8 mouse cellular contexts compared by ENCODE assay signal in genomic region chr19:46303251-46304215, GRCm38 (mm10). TPM values are rescaled to one million over a fixed set of nuclear protein-coding genes. Genes with fewer than 3 reads are reported as not detected.
DNase-seq lines count a peak whose midpoint lies in the region; ATAC-seq and TF ChIP-seq lines count a peak whose summit lies in the region.

No protein-coding gene starts in this region.

- no peak overlapping the region for H3K9ac ChIP-seq in liver, adult 2 months (ENCODE audit: low read depth, low read length)
- peak overlapping the region; percentile 53; the same call in 1 of the 2 replicates for H3K9ac ChIP-seq in embryonic facial prominence, embryonic 15.5 days
- H3K9ac ChIP-seq in hindbrain, embryonic 16.5 days (ENCODE audit: low read depth, low read length): no peak overlapping the region; the same call in 1 of the 2 replicates
- H3K9ac ChIP-seq in midbrain, embryonic 16.5 days (ENCODE audit: low read depth, low read length): no peak overlapping the region

- H3K36me3 ChIP-seq in liver, adult 2 months (ENCODE audit: control insufficient read depth, insufficient read depth, low read length): no peaks in the 10 kb centered on the region
- H3K36me3 ChIP-seq in embryonic facial prominence, embryonic 15.5 days: peaks cover 15% of the 10 kb centered on the region
- H3K36me3 ChIP-seq in hindbrain, embryonic 16.5 days (ENCODE audit: control insufficient read depth, insufficient read depth, low read length): no peaks in the 10 kb centered on the region
- H3K36me3 ChIP-seq in midbrain, embryonic 16.5 days (ENCODE audit: control insufficient read depth, insufficient read depth, low read length): no peaks in the 10 kb centered on the region

- H3K27me3 ChIP-seq in liver, adult 2 months (ENCODE audit: control insufficient read depth, insufficient read depth, low read length): no peaks in the 10 kb centered on the region
- H3K27me3 ChIP-seq in embryonic facial prominence, embryonic 15.5 days: peaks cover 15% of the 10 kb centered on the region; the same call in 1 of the 2 replicates
- H3K27me3 ChIP-seq in hindbrain, embryonic 16.5 days (replicated peaks; ENCODE audit: control insufficient read depth, insufficient read depth, low read length): peaks cover 14% of the 10 kb centered on the region
- peaks cover 29% of the 10 kb centered on the region for H3K27me3 ChIP-seq in midbrain, embryonic 16.5 days (ENCODE audit: control insufficient read depth, insufficient read depth, low read depth, low read length)

- H3K9me3 ChIP-seq in embryonic facial prominence, embryonic 15.5 days (replicated peaks): no peaks in the 10 kb centered on the region
- H3K9me3 ChIP-seq in hindbrain, embryonic 16.5 days (ENCODE audit: control insufficient read depth, low read length): no peaks in the 10 kb centered on the region
- H3K9me3 ChIP-seq in midbrain, embryonic 16.5 days (replicated peaks; ENCODE audit: control insufficient read depth, low read length, poor library complexity, severe bottlenecking): no peaks in the 10 kb centered on the region

- TF ChIP-seq POLR2A in liver, adult 2 months (IDR thresholded peaks at IDR 0.05; ENCODE audit: extremely low read depth, insufficient read depth, low read length): no peak

- H3K27ac ChIP-seq in liver, adult 2 months (replicated peaks; ENCODE audit: insufficient read depth, low read depth, low read length): no peak overlapping the region
- peak overlapping the region; percentile 94 for H3K27ac ChIP-seq in embryonic facial prominence, embryonic 15.5 days (replicated peaks)
- H3K27ac ChIP-seq in hindbrain, embryonic 16.5 days (ENCODE audit: low read depth, low read length): no peak overlapping the region
- no peak overlapping the region for H3K27ac ChIP-seq in midbrain, embryonic 16.5 days (ENCODE audit: low read length)

- H3K4me3 ChIP-seq in liver, adult 2 months (ENCODE audit: insufficient read depth, low read depth, low read length): no peak overlapping the region; the same call in 1 of the 2 replicates
- H3K4me3 ChIP-seq in embryonic facial prominence, embryonic 15.5 days (replicated peaks): peak overlapping the region; percentile 77
- H3K4me3 ChIP-seq in hindbrain, embryonic 16.5 days (ENCODE audit: low read length): peak overlapping the region; percentile 50
- no peak overlapping the region; the same call in 1 of the 2 replicates for H3K4me3 ChIP-seq in midbrain, embryonic 16.5 days (ENCODE audit: low read depth, low read length)

- no peaks in the 10 kb centered on the region for H3K79me2 ChIP-seq in liver, adult 2 months (ENCODE audit: control insufficient read depth, insufficient read depth, low read length)

- 0 out of 2 replicates have a peak, but pooled peaks cover 3% of the 10 kb centered on the region for H3K4me1 ChIP-seq in liver, adult 2 months (ENCODE audit: control insufficient read depth, insufficient read depth, low read length)
- H3K4me1 ChIP-seq in embryonic facial prominence, embryonic 15.5 days: peaks cover 23% of the 10 kb centered on the region
- H3K4me1 ChIP-seq in hindbrain, embryonic 16.5 days (ENCODE audit: control insufficient read depth, insufficient read depth, low read depth, low read length): peaks cover 10% of the 10 kb centered on the region
- peaks cover 17% of the 10 kb centered on the region for H3K4me1 ChIP-seq in midbrain, embryonic 16.5 days (ENCODE audit: control insufficient read depth, insufficient read depth, low read length)

- peak overlapping the region; percentile 95 for H3K4me2 ChIP-seq in embryonic facial prominence, embryonic 15.5 days (replicated peaks)
- peak overlapping the region; percentile 96 for H3K4me2 ChIP-seq in hindbrain, embryonic 16.5 days (ENCODE audit: low read length)
- peak overlapping the region; percentile 80 for H3K4me2 ChIP-seq in midbrain, embryonic 16.5 days (ENCODE audit: low read length)

- TF ChIP-seq CTCF in liver, adult 2 months (IDR thresholded peaks at IDR 0.05; ENCODE audit: low read depth, low read length): no peak

- no peak for ATAC-seq in embryonic facial prominence, embryonic 15.5 days (ENCODE audit: insufficient number of reproducible peaks, low FRiP score, low TSS enrichment, low read depth)
- ATAC-seq in hindbrain, embryonic 16.5 days: no peak
- ATAC-seq in midbrain, embryonic 16.5 days: no peak
- no peak for ATAC-seq in CD4-positive, CD25-positive, alpha-beta regulatory T cell, adult 4 months

- DNase-seq in liver, adult 2 months (ENCODE audit: extremely low read depth, low read depth, low spot score): peak; percentile 57
- no peak for DNase-seq in liver
- no peak for DNase-seq in adrenal gland, adult 2 months
- DNase-seq in urinary bladder, postnatal 25 days (ENCODE audit: low spot score): no peak

- WGBS in liver, adult 2 months: 54% methylated on average over 18 of the region's 18 CpGs
- 49% methylated on average over 18 of the region's 18 CpGs for WGBS in embryonic facial prominence, embryonic 15.5 days
- 55% methylated on average over 18 of the region's 18 CpGs for WGBS in hindbrain, embryonic 16.5 days
- WGBS in midbrain, embryonic 16.5 days: 59% methylated on average over 18 of the region's 18 CpGs

RNA-seq across cellular contexts. Expression of gene Nfkb2, which starts 0.6 kb away (rescaled TPM):
- 3.7 and 4.7 TPM in 2 replicates for total RNA-seq in liver, adult 2 months (2014; rRNA removed)
- 8.1 and 9.3 TPM in 2 replicates for polyA plus RNA-seq in liver, adult 2 months (2012; rRNA removed)
- polyA plus RNA-seq in embryonic facial prominence, embryonic 15.5 days (2015; fragmentation: Nextera tagmentation; extraction: Ambion mirVana): 15.3 and 16.1 TPM in 2 replicates
- polyA plus RNA-seq in hindbrain, embryonic 16.5 days (2015; fragmentation: Nextera tagmentation; extraction: Ambion mirVana): 2.4 and 3.3 TPM in 2 replicates
- polyA plus RNA-seq in midbrain, embryonic 16.5 days (2015; fragmentation: Nextera tagmentation; extraction: Ambion mirVana): 1.3 and 1.5 TPM in 2 replicates
- total RNA-seq in adrenal gland, adult 2 months (2021): 10 to 100 TPM; 34.9 to 44.3 TPM
- 65.7 and 80.9 TPM in 2 replicates for polyA plus RNA-seq in adrenal gland, adult 2 months (2012; rRNA removed)
- 10 to 100 TPM; 17.3 to 18.8 TPM for polyA plus RNA-seq in CD4-positive, CD25-positive, alpha-beta regulatory T cell, adult 4 months (2017; shearing (Covaris generic))

RNA-seq across cellular contexts. Expression of gene Psd, which starts 23.4 kb away (rescaled TPM):
- 0.27 and 0.46 TPM in 2 replicates for total RNA-seq in liver, adult 2 months (2014; rRNA removed)
- 0.57 and 0.71 TPM in 2 replicates for polyA plus RNA-seq in liver, adult 2 months (2012; rRNA removed)
- 9.8 and 11.0 TPM in 2 replicates for polyA plus RNA-seq in embryonic facial prominence, embryonic 15.5 days (2015; fragmentation: Nextera tagmentation; extraction: Ambion mirVana)
- polyA plus RNA-seq in hindbrain, embryonic 16.5 days (2015; fragmentation: Nextera tagmentation; extraction: Ambion mirVana): 99.1 and 112 TPM in 2 replicates
- polyA plus RNA-seq in midbrain, embryonic 16.5 days (2015; fragmentation: Nextera tagmentation; extraction: Ambion mirVana): 129 and 146 TPM in 2 replicates
- 1 to 10 TPM; 7.3 to 7.9 TPM for total RNA-seq in adrenal gland, adult 2 months (2021)
- polyA plus RNA-seq in adrenal gland, adult 2 months (2012; rRNA removed): 13.7 and 18.1 TPM in 2 replicates
- polyA plus RNA-seq in CD4-positive, CD25-positive, alpha-beta regulatory T cell, adult 4 months (2017; shearing (Covaris generic)): 1 to 10 TPM; 3.8 to 6.5 TPM

RNA-seq across cellular contexts. Expression of gene Fbxl15, which starts 24.5 kb away (rescaled TPM):
- 6.2 and 6.4 TPM in 2 replicates for total RNA-seq in liver, adult 2 months (2014; rRNA removed)
- 15.1 and 22.6 TPM in 2 replicates for polyA plus RNA-seq in liver, adult 2 months (2012; rRNA removed)
- 16.4 TPM in 2 replicates for polyA plus RNA-seq in embryonic facial prominence, embryonic 15.5 days (2015; fragmentation: Nextera tagmentation; extraction: Ambion mirVana)
- polyA plus RNA-seq in hindbrain, embryonic 16.5 days (2015; fragmentation: Nextera tagmentation; extraction: Ambion mirVana): 49.4 and 55.6 TPM in 2 replicates
- 49.5 and 51.3 TPM in 2 replicates for polyA plus RNA-seq in midbrain, embryonic 16.5 days (2015; fragmentation: Nextera tagmentation; extraction: Ambion mirVana)
- total RNA-seq in adrenal gland, adult 2 months (2021): 10 to 100 TPM in 1 of 2 experiments, 1 to 10 TPM in 1; 6.7 to 12.1 TPM
- 41.6 and 60.3 TPM in 2 replicates for polyA plus RNA-seq in adrenal gland, adult 2 months (2012; rRNA removed)
- 1 to 10 TPM; 5.1 TPM for polyA plus RNA-seq in CD4-positive, CD25-positive, alpha-beta regulatory T cell, adult 4 months (2017; shearing (Covaris generic))

RNA-seq across cellular contexts. Expression of gene Cuedc2, which starts 35.0 kb away (rescaled TPM):
- 19.5 and 21.7 TPM in 2 replicates for total RNA-seq in liver, adult 2 months (2014; rRNA removed)
- polyA plus RNA-seq in liver, adult 2 months (2012; rRNA removed): 24.6 and 25.1 TPM in 2 replicates
- polyA plus RNA-seq in embryonic facial prominence, embryonic 15.5 days (2015; fragmentation: Nextera tagmentation; extraction: Ambion mirVana): 167 and 168 TPM in 2 replicates
- 343 and 362 TPM in 2 replicates for polyA plus RNA-seq in hindbrain, embryonic 16.5 days (2015; fragmentation: Nextera tagmentation; extraction: Ambion mirVana)
- polyA plus RNA-seq in midbrain, embryonic 16.5 days (2015; fragmentation: Nextera tagmentation; extraction: Ambion mirVana): 313 and 332 TPM in 2 replicates
- total RNA-seq in adrenal gland, adult 2 months (2021): 10 to 100 TPM; 72.2 to 87.7 TPM
- polyA plus RNA-seq in adrenal gland, adult 2 months (2012; rRNA removed): 41.3 and 42.5 TPM in 2 replicates
- polyA plus RNA-seq in CD4-positive, CD25-positive, alpha-beta regulatory T cell, adult 4 months (2017; shearing (Covaris generic)): 10 to 100 TPM; 56.3 to 62.6 TPM

RNA-seq across cellular contexts. Expression of gene Mfsd13a, which starts 37.4 kb away (rescaled TPM):
- 1.2 and 1.3 TPM in 2 replicates for total RNA-seq in liver, adult 2 months (2014; rRNA removed)
- 17.9 and 22.0 TPM in 2 replicates for polyA plus RNA-seq in liver, adult 2 months (2012; rRNA removed)
- 4.3 and 4.4 TPM in 2 replicates for polyA plus RNA-seq in embryonic facial prominence, embryonic 15.5 days (2015; fragmentation: Nextera tagmentation; extraction: Ambion mirVana)
- 13.0 and 13.4 TPM in 2 replicates for polyA plus RNA-seq in hindbrain, embryonic 16.5 days (2015; fragmentation: Nextera tagmentation; extraction: Ambion mirVana)
- polyA plus RNA-seq in midbrain, embryonic 16.5 days (2015; fragmentation: Nextera tagmentation; extraction: Ambion mirVana): 10.7 and 11.8 TPM in 2 replicates
- 1 to 10 TPM; 7.3 to 9.6 TPM for total RNA-seq in adrenal gland, adult 2 months (2021)
- 43.2 and 63.5 TPM in 2 replicates for polyA plus RNA-seq in adrenal gland, adult 2 months (2012; rRNA removed)
- polyA plus RNA-seq in CD4-positive, CD25-positive, alpha-beta regulatory T cell, adult 4 months (2017; shearing (Covaris generic)): 10 to 100 TPM in 1 of 2 experiments, 1 to 10 TPM in 1; 3.8 to 10.5 TPM

Comparison
In these comparisons a context has a peak if more than half of its experiments do, and no peak if none do; other contexts are left out.
1. H3K4me3 ChIP-seq: peak in embryonic facial prominence, embryonic 15.5 days (single experiment) and hindbrain, embryonic 16.5 days (single experiment); none in liver, adult 2 months (single experiment) and midbrain, embryonic 16.5 days (single experiment).
2. Peak in every context shown above with its lines, with median percentiles within 50 percentile points of each other: H3K4me2 ChIP-seq.